Mouse (Mus musculus): Measurements from ENCODE around the gene Ccdc85b.

DNA sequence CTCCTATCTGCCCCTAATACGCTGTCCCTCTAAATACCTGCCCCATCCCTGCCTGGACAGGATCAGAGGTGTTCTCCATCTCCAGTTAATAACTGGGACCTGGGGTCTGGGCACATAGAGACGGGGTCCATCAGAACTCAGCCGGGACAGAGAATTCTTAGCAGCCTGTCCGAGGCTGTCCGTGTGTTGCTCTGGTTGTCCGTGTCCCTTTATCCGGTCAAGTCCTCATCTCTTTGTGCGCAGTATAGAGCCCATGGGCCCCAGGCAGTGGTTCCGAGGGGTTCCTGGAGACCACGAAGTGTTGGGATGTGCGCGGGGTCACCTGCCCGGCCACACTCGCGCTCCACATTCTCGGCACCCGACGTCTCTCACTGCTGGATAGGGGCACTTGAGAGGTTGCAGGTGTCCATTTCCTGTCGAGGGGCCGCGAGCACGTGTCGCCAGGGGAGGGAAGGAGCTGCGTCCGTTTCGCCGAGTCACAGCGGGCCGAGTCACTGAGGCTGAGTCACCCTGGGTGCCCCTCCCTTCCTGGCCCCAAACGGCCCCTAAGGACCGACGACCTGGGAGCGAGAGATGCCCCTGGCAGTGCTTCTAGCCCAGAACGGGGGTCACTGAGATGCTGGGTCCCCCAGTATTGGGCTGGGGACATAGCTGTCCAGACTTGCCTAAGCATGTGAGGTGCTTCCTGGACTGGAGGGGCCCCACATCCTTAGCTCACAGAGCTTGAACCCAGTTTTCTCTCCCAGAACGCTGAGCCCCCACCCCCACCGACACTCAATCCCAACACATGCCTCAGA lies 9.1 kb downstream of the Ccdc85b start:
- TF ChIP-seq CTCF (IDR thresholded peaks at IDR 0.05; ENCODE audit: borderline replicate concordance, insufficient read depth, low read depth, low read length) = no peak
- TF ChIP-seq POLR2A (IDR thresholded peaks at IDR 0.05; ENCODE audit: borderline replicate concordance, insufficient read depth, low read length) = no peak

Measured in cerebellum, adult 2 months (tissue).